11 mouse cellular contexts compared by ENCODE assay signal in genomic region chr10:118882258-118882885, GRCm38 (mm10). TPM values are rescaled to one million over a fixed set of nuclear protein-coding genes. Genes with fewer than 3 reads are reported as not detected.
DNase-seq lines count a peak whose midpoint lies in the region; ATAC-seq and TF ChIP-seq lines count a peak whose summit lies in the region.
"Had no signal": no experiment of that assay in that cellular context is flagged by ENCODE, and none has a peak within 500 bp of the region (broad histone marks: within the 10 kb centered on the region; RNA-seq: fewer than 3 reads in every experiment).

No protein-coding gene starts in this region.

- H3K27ac ChIP-seq in gastrocnemius, adult 2 months = no peak overlapping the region
- no peak overlapping the region for H3K27ac ChIP-seq in liver, embryonic 13.5 days

- DNase-seq in gastrocnemius, adult 2 months = no peak
- DNase-seq in gastrocnemius, adult 8-10 months (ENCODE audit: low spot score in 2 of 2) = no peak
- DNase-seq in liver, embryonic 13.5 days = no peak
- DNase-seq in thymus, postnatal 10 days (ENCODE audit: low spot score in 2 of 2) = peak; percentile 79 to 85
- no peak for DNase-seq in cerebellum, adult 9-10 months
- no peak for DNase-seq in retina, embryonic 14.5 days (ENCODE audit: low spot score)
- no peak for DNase-seq in adrenal gland, postnatal 25 days
- DNase-seq: gastrocnemius, postnatal 14 days; right cerebral cortex, postnatal 25 days had no signal

- TF ChIP-seq CTCF in gastrocnemius, adult 2 months (IDR thresholded peaks at IDR 0.05) = no peak

- H3K4me3 ChIP-seq in gastrocnemius, adult 2 months = peak overlapping the region; percentile 21; the same call in 1 of the 2 replicates
- no peak overlapping the region for H3K4me3 ChIP-seq in liver, embryonic 13.5 days (replicated peaks)
- H3K4me3 ChIP-seq in megakaryocyte, embryonic 14.5 days (replicated peaks) = peak overlapping the region; percentile 88

- ATAC-seq in liver, embryonic 13.5 days (ENCODE audit: low read depth) = no peak
- ATAC-seq: hindbrain, embryonic 16.5 days had no signal

- WGBS in liver, embryonic 13.5 days (ENCODE audit: insufficient replicate concordance) = 35% methylated on average over 12 of the region's 12 CpGs

- H3K27me3 ChIP-seq in liver, embryonic 13.5 days = no peaks in the 10 kb centered on the region
- H3K27me3 ChIP-seq in megakaryocyte, embryonic 14.5 days (replicated peaks) = no peaks in the 10 kb centered on the region

- H3K4me1 ChIP-seq in liver, embryonic 13.5 days (replicated peaks) = 0 out of 2 replicates have a peak, but pooled peaks cover 6% of the 10 kb centered on the region
- H3K4me1 ChIP-seq in megakaryocyte, embryonic 14.5 days = peaks cover 25% of the 10 kb centered on the region

- no peak overlapping the region for H3K9ac ChIP-seq in liver, embryonic 13.5 days

- peak overlapping the region; percentile 12; the same call in 1 of the 2 replicates for H3K4me2 ChIP-seq in liver, embryonic 13.5 days

- H3K9me3 ChIP-seq in liver, embryonic 13.5 days (replicated peaks) = no peaks in the 10 kb centered on the region
- H3K9me3 ChIP-seq in megakaryocyte, embryonic 14.5 days = no peaks in the 10 kb centered on the region

- intact Hi-C loops in gastrocnemius, adult 2 months (cut with DNase I) = no loop called here

- no peaks in the 10 kb centered on the region for H3K36me3 ChIP-seq in liver, embryonic 13.5 days
- no peaks in the 10 kb centered on the region for H3K36me3 ChIP-seq in megakaryocyte, embryonic 14.5 days (replicated peaks; ENCODE audit: low read length)

RNA-seq across cellular contexts. Expression of gene Dyrk2, which starts 12.4 kb away (rescaled TPM):
- 10 to 100 TPM; 55.0 to 87.9 TPM for total RNA-seq in gastrocnemius, adult 2 months (2021)
- total RNA-seq in gastrocnemius, adult 8-10 months (2022) = 10 to 100 TPM; 36.5 to 88.3 (median 52.5) TPM
- polyA plus RNA-seq in liver, embryonic 13.5 days (2015; fragmentation: Nextera tagmentation; extraction: Ambion mirVana) = 1.9 and 2.5 TPM in 2 replicates
- polyA plus RNA-seq in megakaryocyte, embryonic 14.5 days (2012; ENCODE audit: insufficient read depth, low replicate concordance) = 7.6 and 10.5 TPM in 2 replicates
- total RNA-seq in adrenal gland, postnatal 25 days (2021) = 43.4 and 52.2 TPM in 2 replicates

Comparison
In these comparisons a context has a peak if more than half of its experiments do, and no peak if none do; other contexts are left out.
1. DNase-seq: peak in thymus, postnatal 10 days (2 of 2); none in gastrocnemius, adult 2 months (single experiment), gastrocnemius, adult 8-10 months (0 of 2), liver, embryonic 13.5 days (single experiment), cerebellum, adult 9-10 months (single experiment), retina, embryonic 14.5 days (single experiment) and adrenal gland, postnatal 25 days (single experiment).